Mouse (Mus musculus) G1E (cell line): ENCODE data around the gene Lhfpl2.

Source experiments
- CTCF ChIP-seq: IDR thresholded peaks from 2 replicates; pipeline ENCODE4 v1.5.1; 2012; ENCODE audit warnings: low read depth, low read length, inconsistent platforms, mixed read lengths
- TAL1 ChIP-seq: conservative IDR thresholded peaks from 2 replicates; pipeline ENCODE4 v1.6.1; 2012; ENCODE audit warnings: low read depth, low read length, inconsistent platforms, mixed read lengths

DNA sequence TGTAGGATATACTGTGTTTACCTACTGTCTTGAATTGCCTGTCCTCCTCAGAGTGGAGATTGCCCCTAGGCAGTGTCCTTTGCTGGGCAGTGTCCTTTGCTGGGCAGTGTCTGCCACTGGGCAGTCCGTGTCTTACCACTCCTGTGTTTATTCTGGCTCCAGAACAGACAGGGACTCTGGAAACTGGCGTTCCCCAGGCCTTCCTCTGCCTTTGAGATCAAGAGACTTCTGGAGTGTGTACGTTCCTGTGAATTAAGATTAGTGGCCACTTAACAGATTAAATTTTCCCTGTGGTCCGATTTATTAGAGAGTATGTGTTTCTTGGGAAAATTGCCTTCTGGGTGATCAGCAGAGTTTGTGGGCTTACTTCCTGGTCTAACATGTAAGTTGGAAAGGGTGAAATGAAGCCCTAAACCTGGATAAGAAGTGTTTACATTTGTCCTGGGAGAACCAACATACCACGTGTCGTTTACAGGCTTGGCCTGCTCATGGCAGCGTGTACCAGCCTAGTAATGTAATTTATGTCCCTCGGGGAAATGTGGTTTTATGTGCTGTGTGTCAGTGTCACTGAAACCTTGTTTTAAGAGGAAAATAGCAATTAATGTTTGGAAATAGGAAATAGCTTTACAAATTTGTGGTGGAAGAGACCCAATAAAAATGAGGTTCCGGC lies 15.6 kb downstream of the Lhfpl2 start:
- TF ChIP-seq CTCF (no peak), TAL1 (no peak)
